Mouse (Mus musculus) right cerebral cortex, postnatal 14 days (tissue): Measurements from ENCODE around the gene Tex21.

Source experiments
- DNase-seq: peaks from one replicate; pipeline ENCODE4 v3.0.0; 2022

Tex21 gene

GRCm38 (mm10) chr12:76246646-76247045 is at the start of gene Tex21:
TSS of gene Tex21 (minus strand) at chr12:76246746.
- no peak for DNase-seq

DNA sequence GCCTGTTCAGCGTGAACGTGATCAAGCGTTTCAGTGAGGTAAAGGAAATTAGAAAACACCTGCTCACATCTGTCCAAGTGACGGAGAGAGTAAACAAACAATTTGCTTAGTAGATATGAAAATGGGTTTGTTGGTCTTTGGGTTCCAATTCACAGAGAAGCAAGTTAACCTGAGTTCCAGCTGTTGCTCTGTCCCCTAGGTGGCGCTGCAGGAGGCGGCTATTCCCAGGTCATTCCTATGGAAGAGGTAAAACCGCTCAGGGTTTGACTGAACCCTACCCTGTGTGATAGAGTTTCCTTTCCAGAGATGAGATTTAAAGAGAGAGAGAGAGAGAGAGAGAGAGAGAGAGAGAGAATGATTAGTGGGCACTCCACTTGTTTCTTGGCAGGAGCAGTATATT is 46.6 kb upstream of the Tex21 start:
- DNase-seq, result peak; percentile 76

DNA sequence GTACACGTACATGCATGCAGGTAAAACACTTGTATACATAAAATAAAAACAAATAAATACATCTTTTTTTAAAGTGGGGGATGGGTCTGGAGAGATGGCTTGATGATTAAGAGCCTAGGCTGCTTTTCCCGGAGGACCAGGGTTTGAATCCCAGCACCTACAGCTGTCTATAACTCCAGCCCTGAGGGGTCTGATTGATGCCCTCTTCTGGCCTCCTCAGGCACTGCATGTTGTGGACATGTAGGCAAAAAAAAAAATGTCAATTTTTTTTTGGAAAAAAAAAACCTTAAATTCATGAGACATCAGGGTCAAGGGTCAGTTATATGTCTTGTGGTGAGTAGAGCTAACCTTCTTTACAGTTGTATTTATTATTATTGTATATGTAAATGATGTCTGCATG is 43.7 kb upstream of the Tex21 start:
- no peak for DNase-seq

GRCm38 (mm10) chr12:76289428-76289827 is 42.9 kb upstream of the Tex21 start:
- DNase-seq, result no peak

GRCm38 (mm10) chr12:76288494-76288893 is 41.9 kb upstream of the Tex21 start:
- no peak for DNase-seq

- DNase-seq, result no peak
These were observed 41.4 kb upstream of the Tex21 start for GRCm38 (mm10) chr12:76287986-76288385.

- no peak for DNase-seq
These were observed 38.9 kb upstream of the Tex21 start for GRCm38 (mm10) chr12:76285418-76285817.

- no peak for DNase-seq
These were observed 36.1 kb upstream of the Tex21 start for GRCm38 (mm10) chr12:76282532-76283173.

DNA sequence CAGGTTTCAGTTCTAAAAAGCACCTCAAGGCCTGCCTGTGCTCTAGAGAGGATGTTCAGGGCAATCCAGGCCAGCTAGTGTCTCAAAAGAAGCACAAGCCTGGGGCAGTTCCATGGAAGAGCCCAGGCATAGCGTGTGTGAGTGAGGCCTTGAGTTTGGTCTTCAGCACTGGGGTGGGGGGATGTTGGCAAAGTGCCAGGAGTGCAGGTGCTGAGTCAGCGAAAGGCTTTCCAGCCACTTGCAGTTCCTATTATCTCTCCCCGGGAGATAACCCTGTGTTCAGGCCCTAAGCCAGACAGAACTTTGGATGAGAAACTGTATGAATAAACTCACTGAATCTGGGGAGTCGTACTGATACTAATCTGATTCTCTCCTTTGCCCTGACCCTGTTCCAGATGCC is 35.6 kb upstream of the Tex21 start:
- DNase-seq, result peak; percentile 30

- DNase-seq, result no peak
These were observed 34.6 kb upstream of the Tex21 start for GRCm38 (mm10) chr12:76281111-76281660.

- peak; percentile 46 for DNase-seq
These were observed 34.0 kb upstream of the Tex21 start for GRCm38 (mm10) chr12:76280556-76280955.

- no peak for DNase-seq
These were observed 31.7 kb upstream of the Tex21 start for GRCm38 (mm10) chr12:76278209-76278608.

- DNase-seq, result no peak
These were observed 26.3 kb upstream of the Tex21 start for GRCm38 (mm10) chr12:76272610-76273524.

DNA sequence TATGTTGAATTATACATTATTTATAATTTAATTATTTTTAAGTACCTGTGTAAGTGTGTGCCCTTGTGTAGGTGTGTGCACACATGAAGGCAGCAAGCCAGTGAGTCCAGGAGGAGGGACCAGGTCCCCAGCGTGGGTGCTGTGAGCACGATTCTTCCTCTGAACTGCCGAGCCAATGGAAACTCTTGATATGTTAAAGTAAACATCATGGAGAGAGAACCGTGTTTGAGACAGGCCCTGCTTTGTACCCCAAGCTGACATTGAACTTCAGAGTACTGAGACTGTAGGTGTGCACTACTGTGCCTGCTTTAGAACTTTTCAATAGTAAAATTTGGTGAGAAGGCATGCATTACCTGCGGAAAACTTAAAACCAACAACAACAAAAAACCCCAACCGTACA is 25.0 kb upstream of the Tex21 start:
- no peak for DNase-seq

DNA sequence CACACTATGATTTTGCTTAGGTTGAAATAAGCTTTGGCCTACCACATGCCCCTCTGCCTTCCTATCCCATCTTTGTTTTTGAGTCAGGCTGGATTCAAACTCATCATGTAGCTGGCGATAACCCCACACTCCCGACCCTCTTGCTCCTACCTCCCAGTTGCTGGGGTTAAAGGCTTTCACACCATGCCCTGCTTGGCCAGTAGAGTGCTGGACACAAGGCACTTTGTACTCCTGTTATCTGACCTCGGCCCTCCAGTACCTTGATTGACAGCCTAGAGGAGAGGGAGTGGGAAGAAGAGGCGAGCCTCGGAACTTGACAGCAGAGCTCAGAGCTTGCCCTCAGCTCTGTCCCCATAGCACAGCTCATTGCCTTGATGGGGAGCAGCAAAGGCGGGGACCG is 22.6 kb upstream of the Tex21 start:
- DNase-seq, result no peak

DNA sequence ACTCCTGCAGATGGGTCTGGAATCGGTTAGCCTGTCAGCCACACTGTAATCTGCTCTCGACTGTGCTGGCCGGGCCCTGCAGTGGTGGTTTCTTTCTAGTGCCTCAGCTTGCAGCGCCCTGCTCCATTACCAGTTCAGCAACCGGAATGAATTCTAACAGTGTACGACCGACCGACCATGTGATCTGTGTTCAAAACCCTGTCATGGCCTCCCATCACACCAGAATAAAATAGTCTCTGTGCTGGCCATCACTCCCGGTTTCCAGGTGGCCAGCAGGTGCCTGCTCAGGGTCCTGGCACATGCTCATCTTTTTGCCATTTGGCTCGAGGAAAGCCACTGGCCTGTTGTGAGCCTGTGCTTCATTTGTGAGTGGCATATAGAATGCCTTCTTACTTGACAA is 22.1 kb upstream of the Tex21 start:
- no peak for DNase-seq

- no peak for DNase-seq
These were observed 20.3 kb upstream of the Tex21 start for GRCm38 (mm10) chr12:76266875-76267274.

DNA sequence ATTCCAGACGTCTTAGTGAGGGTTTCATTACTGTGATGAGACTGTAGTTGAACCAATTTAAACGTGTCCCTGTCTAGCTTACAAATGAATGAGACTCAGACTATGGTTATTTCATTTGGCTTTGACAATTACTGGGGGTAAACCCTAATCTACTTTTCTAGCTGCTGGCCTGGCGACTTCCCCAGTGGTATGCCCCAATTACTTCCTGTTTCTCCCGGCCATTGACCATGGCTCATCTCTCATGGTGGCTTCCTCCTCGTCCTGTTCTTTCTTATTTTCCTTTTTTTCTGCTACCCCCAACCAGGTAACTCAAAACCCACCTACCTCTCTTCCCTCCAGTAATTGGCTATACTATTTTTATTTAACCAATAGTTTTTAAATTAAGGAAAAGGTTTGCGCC is 18.5 kb upstream of the Tex21 start:
- no peak for DNase-seq

DNA sequence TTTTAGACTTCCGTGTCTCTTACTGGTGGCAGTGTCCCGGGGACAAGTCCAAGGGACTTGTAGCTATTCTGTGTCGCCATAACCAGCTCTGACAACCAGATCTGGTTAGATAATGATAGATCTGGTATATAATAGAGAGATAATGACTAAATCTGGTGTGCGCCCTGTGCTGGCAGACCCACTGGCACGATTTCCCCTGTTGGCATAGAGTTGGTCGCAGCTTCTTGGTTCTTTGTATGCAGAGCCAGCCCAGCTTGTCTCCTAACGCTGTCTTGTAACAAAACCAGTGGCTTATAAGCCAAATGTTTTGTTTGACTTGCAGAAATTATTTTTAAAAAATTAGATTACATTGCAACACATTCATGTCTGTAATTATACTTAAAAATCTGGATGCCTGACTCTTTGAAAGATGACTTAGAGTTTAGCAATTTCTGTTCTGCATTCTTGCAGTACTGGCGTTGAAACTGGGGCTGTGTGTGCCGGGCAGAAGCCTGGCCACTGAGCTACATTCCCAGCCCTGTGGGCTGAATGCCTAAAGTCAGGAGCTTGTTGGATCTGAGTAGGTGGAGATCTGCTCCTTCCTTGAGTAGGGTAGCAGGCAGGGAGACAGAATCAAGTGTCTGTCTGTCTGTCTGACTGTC is 17.9 kb upstream of the Tex21 start:
- DNase-seq, result no peak

GRCm38 (mm10) chr12:76263876-76264275 is 17.3 kb upstream of the Tex21 start:
- no peak for DNase-seq

GRCm38 (mm10) chr12:76262918-76263317 is 16.4 kb upstream of the Tex21 start:
- no peak for DNase-seq

DNA sequence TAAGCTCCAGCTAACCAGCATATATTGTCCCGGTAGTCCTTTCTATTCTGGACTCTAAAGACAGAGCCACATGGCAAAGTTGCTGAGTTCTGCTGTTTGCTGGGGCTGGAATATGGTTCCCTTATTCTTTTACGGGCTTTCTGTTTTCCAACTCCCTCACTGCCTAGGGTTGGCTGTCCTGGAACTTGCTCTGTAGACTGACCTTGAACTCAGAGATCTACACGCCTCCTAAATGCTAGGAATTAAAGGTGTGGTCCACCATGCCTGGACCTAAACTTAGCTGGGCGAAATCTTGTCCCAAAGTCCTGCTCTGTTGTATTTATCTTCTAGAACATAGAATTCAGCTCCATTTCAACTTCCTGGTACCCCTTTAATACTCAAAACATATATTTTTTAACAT is 15.0 kb upstream of the Tex21 start:
- no peak for DNase-seq

GRCm38 (mm10) chr12:76260673-76261072 is 14.1 kb upstream of the Tex21 start:
- no peak for DNase-seq
